Mouse (Mus musculus): ENCODE data around the gene Dzip1.

DNA sequence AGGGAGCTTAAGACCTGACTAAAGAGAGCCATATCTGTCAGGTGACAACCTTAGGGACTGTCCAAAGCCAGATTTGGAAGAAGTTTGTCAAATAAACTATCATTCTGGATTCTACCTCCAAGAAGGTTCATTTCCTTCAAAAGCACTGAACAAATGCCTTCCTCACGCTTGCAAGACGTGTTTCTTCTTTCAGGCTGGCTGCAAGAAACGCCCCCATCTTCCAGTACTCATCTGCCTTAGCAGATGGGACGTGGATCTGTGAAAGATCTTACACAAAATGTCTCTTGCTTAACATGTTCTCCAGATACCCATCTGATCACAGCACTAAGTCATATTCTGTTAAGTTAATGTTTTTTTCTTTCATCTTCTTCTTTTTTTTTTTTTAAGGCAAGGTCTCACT, 35.2 kb downstream of the Dzip1 start:
- no peak for TF ChIP-seq EP300 (optimal IDR thresholded peaks at IDR 0.05)
- TF ChIP-seq CTCF (IDR thresholded peaks at IDR 0.05; ENCODE audit: low read depth) = no peak

All from stomach, postnatal 0 days (tissue).